Mouse (Mus musculus) gastrocnemius, adult 18-20 months (tissue): ENCODE data around the gene Rbpj. TPM values are rescaled to one million over a fixed set of nuclear protein-coding genes. Genes with fewer than 3 reads are reported as not detected.
A peak's percentile ranks its signal among the peaks of the same experiment; 100 is the strongest.

Source experiments
- DNase-seq: peaks from one replicate; pipeline ENCODE4 v3.0.0; 2021; ENCODE audit warnings: low spot score
- total RNA-seq, 2 experiments: library from RNA; stranded (reverse); gene quantifications; 2 replicates each; pipeline ENCODE4 v1.2.3; 2021

The Rbpj gene
- total RNA-seq, 2 experiments from 2014 or later: 17.1 to 18.0 TPM

- DNase-seq: no peak
These were observed 2.4 kb downstream of the Rbpj start for GRCm38 (mm10) chr5:53468366-53468765.

GRCm38 (mm10) chr5:53469098-53469776 lies 3.3 kb downstream of the Rbpj start:
- no peak for DNase-seq

- no peak for DNase-seq
These were observed 3.8 kb downstream of the Rbpj start for GRCm38 (mm10) chr5:53469777-53470131.

GRCm38 (mm10) chr5:53470141-53471079 lies 4.5 kb downstream of the Rbpj start:
- no peak for DNase-seq

GRCm38 (mm10) chr5:53472485-53472884 lies 6.5 kb downstream of the Rbpj start:
- DNase-seq: peak; percentile 86

- DNase-seq: no peak
These were observed 13.2 kb downstream of the Rbpj start for GRCm38 (mm10) chr5:53479161-53479560.

- DNase-seq: no peak
These were observed 13.9 kb downstream of the Rbpj start for GRCm38 (mm10) chr5:53479891-53480290.

- no peak for DNase-seq
These were observed 15.1 kb downstream of the Rbpj start for GRCm38 (mm10) chr5:53481021-53481420.

- no peak for DNase-seq
These were observed 19.2 kb downstream of the Rbpj start for GRCm38 (mm10) chr5:53485069-53485628.

GRCm38 (mm10) chr5:53485934-53486475 lies 20.1 kb downstream of the Rbpj start:
- DNase-seq: no peak

GRCm38 (mm10) chr5:53486966-53487592 lies 21.1 kb downstream of the Rbpj start:
- DNase-seq: no peak

GRCm38 (mm10) chr5:53490697-53491099 lies 24.7 kb downstream of the Rbpj start:
- DNase-seq: peak; percentile 58

GRCm38 (mm10) chr5:53493756-53494155 lies 27.8 kb downstream of the Rbpj start:
- DNase-seq: peak; percentile 37

- DNase-seq: peak; percentile 52
These were observed 28.7 kb downstream of the Rbpj start for GRCm38 (mm10) chr5:53494536-53495159.

GRCm38 (mm10) chr5:53496846-53497549 lies 31.0 kb downstream of the Rbpj start:
- no peak for DNase-seq

GRCm38 (mm10) chr5:53499571-53499970 lies 33.6 kb downstream of the Rbpj start:
- DNase-seq: no peak

GRCm38 (mm10) chr5:53500509-53501145 lies 34.7 kb downstream of the Rbpj start:
- DNase-seq: no peak

- no peak for DNase-seq
These were observed 37.3 kb downstream of the Rbpj start for GRCm38 (mm10) chr5:53503261-53503660.

GRCm38 (mm10) chr5:53505751-53506150 lies 39.8 kb downstream of the Rbpj start:
- no peak for DNase-seq

- no peak for DNase-seq
These were observed 41.4 kb downstream of the Rbpj start for GRCm38 (mm10) chr5:53507371-53507770.
